Mouse (Mus musculus): ENCODE measurements around the gene Prdx5. TPM values are rescaled to one million over a fixed set of nuclear protein-coding genes. Genes with fewer than 3 reads are reported as not detected.
A peak's percentile ranks its signal among the peaks of the same experiment; 100 is the strongest.

The Prdx5 gene
- total RNA-seq, 1 experiment, result 51.6 TPM

DNA sequence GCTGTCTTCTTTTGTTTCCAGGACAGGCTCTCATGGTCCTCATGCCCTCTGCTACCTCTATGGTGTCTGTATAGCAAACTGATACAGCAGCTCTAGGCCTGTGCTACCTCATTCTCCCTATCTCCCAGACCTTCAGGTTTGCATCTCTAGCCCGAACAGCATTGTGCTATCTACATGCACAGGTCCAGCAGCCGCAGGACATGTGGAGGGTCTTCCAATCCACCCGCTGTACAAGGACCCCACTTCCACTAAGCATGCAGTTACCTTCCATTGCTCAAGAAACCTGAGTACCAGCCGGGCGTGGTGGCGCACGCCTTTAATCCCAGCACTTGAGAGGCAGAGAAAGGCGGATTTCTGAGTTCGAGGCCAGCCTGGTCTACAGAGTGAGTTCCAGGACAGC lies 4.6 kb upstream of the Prdx5 start:
- no peak overlapping the region for H3K27ac ChIP-seq (ENCODE audit: insufficient read depth, low read depth, low read length, poor library complexity, severe bottlenecking)
- H3K9me3 ChIP-seq (ENCODE audit: control insufficient read depth, insufficient read depth, low read depth, low read length), result no peaks in the 10 kb centered on the region
- TF ChIP-seq HCFC1 (IDR thresholded peaks at IDR 0.05; ENCODE audit: borderline replicate concordance, insufficient read depth, low read length) (no peak), CHD2 (IDR thresholded peaks at IDR 0.05; ENCODE audit: low read depth, low read length) (no peak), ZC3H11A (IDR thresholded peaks at IDR 0.05; ENCODE audit: borderline replicate concordance, low read depth, low read length) (no peak), MAFK (IDR thresholded peaks at IDR 0.05; ENCODE audit: insufficient read depth, low read depth, low read length) (no peak), ZNF384 (IDR thresholded peaks at IDR 0.05; ENCODE audit: low read depth, low read length) (no peak)
- peaks cover 23% of the 10 kb centered on the region for H3K36me3 ChIP-seq (ENCODE audit: control insufficient read depth, insufficient read depth, low read length, poor library complexity, severe bottlenecking)
- no peak overlapping the region for H3K4me3 ChIP-seq (ENCODE audit: insufficient read depth in 1 of 2, low read depth in 1 of 2, low read length in 2 of 2, poor library complexity in 1 of 2, severe bottlenecking in 1 of 2)
- H3K4me1 ChIP-seq (ENCODE audit: control insufficient read depth in 2 of 2, insufficient read depth in 2 of 2, low read length in 2 of 2, poor library complexity in 1 of 2), result peaks cover 0 to 2% of the 10 kb centered on the region in 2 experiments; a peak in 2 of 4 replicates
- no peak overlapping the region for H3K9ac ChIP-seq (ENCODE audit: insufficient read depth, low read depth, low read length, poor library complexity, severe bottlenecking)
- in situ Hi-C loops (cut with MboI; ENCODE audit: low sequenced_read_pairs in 2 of 2, unreplicated experiment in 2 of 2), result no loop called here
- DNase-seq (ENCODE audit: low read depth, low spot score), result no peak

DNA sequence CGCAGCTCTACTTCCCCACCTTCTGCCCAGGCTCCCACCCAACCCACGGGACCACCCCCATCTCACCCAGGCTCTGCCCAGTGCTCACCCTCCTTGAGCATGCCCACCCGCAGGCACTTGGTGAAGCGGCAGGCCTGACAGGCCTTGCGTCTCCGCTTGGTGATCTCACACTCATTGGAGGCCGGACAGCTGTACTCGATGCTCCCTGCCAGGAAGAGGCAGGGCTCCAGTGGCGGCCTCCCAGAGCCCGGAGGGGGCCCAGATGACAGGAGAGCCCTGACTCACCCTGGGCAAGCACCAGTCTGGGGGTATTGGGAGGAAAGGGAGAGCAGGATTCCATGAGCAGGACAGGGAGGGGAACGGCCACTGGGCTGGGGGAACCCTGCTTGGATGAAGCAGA lies 4.1 kb upstream of the Prdx5 start:
- H3K27ac ChIP-seq (ENCODE audit: insufficient read depth, low read depth, low read length, poor library complexity, severe bottlenecking), result no peak overlapping the region
- in situ Hi-C loops (cut with MboI; ENCODE audit: low sequenced_read_pairs in 2 of 2, unreplicated experiment in 2 of 2), result no loop called here
- peaks cover 23% of the 10 kb centered on the region for H3K36me3 ChIP-seq (ENCODE audit: control insufficient read depth, insufficient read depth, low read length, poor library complexity, severe bottlenecking)
- peaks cover 0 to 2% of the 10 kb centered on the region in 2 experiments; a peak in 2 of 4 replicates for H3K4me1 ChIP-seq (ENCODE audit: control insufficient read depth in 2 of 2, insufficient read depth in 2 of 2, low read length in 2 of 2, poor library complexity in 1 of 2)
- no peak for TF ChIP-seq ZC3H11A (IDR thresholded peaks at IDR 0.05; ENCODE audit: borderline replicate concordance, low read depth, low read length)
- TF ChIP-seq HCFC1 (IDR thresholded peaks at IDR 0.05; ENCODE audit: borderline replicate concordance, insufficient read depth, low read length), result no peak
- H3K4me3 ChIP-seq (ENCODE audit: insufficient read depth in 1 of 2, low read depth in 1 of 2, low read length in 2 of 2, poor library complexity in 1 of 2, severe bottlenecking in 1 of 2), result peak overlapping the region; percentile 42 to 50
- peak overlapping the region; percentile 39; the same call in 1 of the 2 replicates for H3K9ac ChIP-seq (ENCODE audit: insufficient read depth, low read depth, low read length, poor library complexity, severe bottlenecking)
- no peak for DNase-seq (ENCODE audit: low read depth, low spot score)
- no peaks in the 10 kb centered on the region for H3K9me3 ChIP-seq (ENCODE audit: control insufficient read depth, insufficient read depth, low read depth, low read length)

DNA sequence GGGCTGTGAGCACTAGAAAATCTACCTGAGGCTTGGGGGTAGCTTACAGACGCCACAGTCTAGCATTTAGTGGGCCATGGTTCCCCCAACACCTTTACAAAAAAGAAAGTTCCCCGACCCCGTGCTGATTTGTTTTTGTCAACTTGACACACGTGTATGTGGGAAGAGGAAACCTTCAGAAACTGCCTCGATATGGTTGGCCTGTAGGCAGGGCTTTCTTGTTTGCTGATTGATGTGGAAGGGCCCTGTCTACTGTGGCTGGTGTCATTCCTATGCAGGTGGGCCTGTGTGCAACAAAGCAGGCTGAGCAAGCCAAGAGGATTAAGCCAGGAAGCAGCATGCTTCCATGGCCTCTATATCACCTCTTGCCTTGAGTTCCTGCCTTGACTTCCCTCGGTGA lies 3.1 kb upstream of the Prdx5 start:
- Histone ChIP-seq H3K9me3 (ENCODE audit: control insufficient read depth, insufficient read depth, low read depth, low read length) (no peaks in the 10 kb centered on the region), H3K27ac (ENCODE audit: insufficient read depth, low read depth, low read length, poor library complexity, severe bottlenecking) (no peak overlapping the region), H3K36me3 (ENCODE audit: control insufficient read depth, insufficient read depth, low read length, poor library complexity, severe bottlenecking) (peaks cover 23% of the 10 kb centered on the region), H3K4me3 (ENCODE audit: insufficient read depth in 1 of 2, low read depth in 1 of 2, low read length in 2 of 2, poor library complexity in 1 of 2, severe bottlenecking in 1 of 2) (no peak overlapping the region), H3K9ac (ENCODE audit: insufficient read depth, low read depth, low read length, poor library complexity, severe bottlenecking) (no peak overlapping the region), H3K4me1 (ENCODE audit: control insufficient read depth in 2 of 2, insufficient read depth in 2 of 2, low read length in 2 of 2, poor library complexity in 1 of 2) (peaks cover 0 to 4% of the 10 kb centered on the region in 2 experiments; a peak in 2 of 4 replicates)
- TF ChIP-seq MAFK (IDR thresholded peaks at IDR 0.05; ENCODE audit: insufficient read depth, low read depth, low read length), result no peak
- TF ChIP-seq ZC3H11A (IDR thresholded peaks at IDR 0.05; ENCODE audit: borderline replicate concordance, low read depth, low read length), result no peak
- no peak for TF ChIP-seq CHD2 (IDR thresholded peaks at IDR 0.05; ENCODE audit: low read depth, low read length)
- TF ChIP-seq ZNF384 (IDR thresholded peaks at IDR 0.05; ENCODE audit: low read depth, low read length), result no peak
- no peak for TF ChIP-seq HCFC1 (IDR thresholded peaks at IDR 0.05; ENCODE audit: borderline replicate concordance, insufficient read depth, low read length)
- in situ Hi-C loops (cut with MboI; ENCODE audit: low sequenced_read_pairs in 2 of 2, unreplicated experiment in 2 of 2), result no loop called here
- DNase-seq (ENCODE audit: low read depth, low spot score), result no peak

DNA sequence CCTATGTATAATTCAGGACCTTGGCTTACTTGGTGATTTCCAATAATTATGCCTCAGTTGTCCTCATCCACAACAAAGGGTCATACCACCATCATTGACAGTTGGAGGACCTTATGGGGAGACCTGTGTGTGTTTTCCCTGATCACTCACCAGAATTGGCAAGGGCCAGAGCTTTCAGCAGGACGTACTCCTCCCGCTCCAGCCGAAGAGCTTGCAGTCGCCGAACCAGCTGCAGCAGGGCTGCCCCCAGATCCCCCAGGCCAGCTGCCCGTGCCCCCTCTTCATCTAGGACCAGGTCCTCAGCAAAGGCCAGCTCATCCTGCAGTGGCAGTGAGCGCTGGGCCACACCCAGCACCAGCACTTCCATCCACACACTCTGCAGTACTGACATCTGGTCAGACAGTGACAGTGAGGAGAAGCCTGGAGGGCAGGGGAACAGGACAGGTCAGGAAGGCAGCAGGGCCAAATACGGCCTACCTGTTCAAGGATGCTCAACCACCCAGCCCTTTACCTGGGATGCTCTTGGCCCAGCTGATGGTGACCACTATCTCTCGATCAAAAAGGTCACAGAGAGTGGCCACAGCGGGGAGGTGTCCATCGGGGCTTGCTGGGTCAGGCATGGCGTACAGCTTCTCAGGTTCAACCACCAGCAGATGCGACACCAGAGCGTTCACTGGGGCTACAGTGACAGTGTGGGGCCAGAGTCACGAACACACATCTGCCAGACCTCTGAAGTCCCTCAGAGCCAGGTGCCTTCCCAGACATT lies 2.5 kb upstream of the Prdx5 start:
- H3K9me3 ChIP-seq (ENCODE audit: control insufficient read depth, insufficient read depth, low read depth, low read length), result no peaks in the 10 kb centered on the region
- H3K27ac ChIP-seq (ENCODE audit: insufficient read depth, low read depth, low read length, poor library complexity, severe bottlenecking), result no peak overlapping the region
- in situ Hi-C loops (cut with MboI; ENCODE audit: low sequenced_read_pairs in 2 of 2, unreplicated experiment in 2 of 2), result no loop called here
- TF ChIP-seq ZC3H11A (IDR thresholded peaks at IDR 0.05; ENCODE audit: borderline replicate concordance, low read depth, low read length) (no peak), CHD2 (IDR thresholded peaks at IDR 0.05; ENCODE audit: low read depth, low read length) (no peak), HCFC1 (IDR thresholded peaks at IDR 0.05; ENCODE audit: borderline replicate concordance, insufficient read depth, low read length) (no peak)
- no peak overlapping the region for H3K4me3 ChIP-seq (ENCODE audit: insufficient read depth in 1 of 2, low read depth in 1 of 2, low read length in 2 of 2, poor library complexity in 1 of 2, severe bottlenecking in 1 of 2)
- no peak overlapping the region for H3K9ac ChIP-seq (ENCODE audit: insufficient read depth, low read depth, low read length, poor library complexity, severe bottlenecking)
- H3K36me3 ChIP-seq (ENCODE audit: control insufficient read depth, insufficient read depth, low read length, poor library complexity, severe bottlenecking), result peaks cover 23% of the 10 kb centered on the region
- no peak for DNase-seq (ENCODE audit: low read depth, low spot score)
- peaks cover 0 to 4% of the 10 kb centered on the region in 2 experiments; a peak in 2 of 4 replicates for H3K4me1 ChIP-seq (ENCODE audit: control insufficient read depth in 2 of 2, insufficient read depth in 2 of 2, low read length in 2 of 2, poor library complexity in 1 of 2)
